Mouse (Mus musculus) lung, embryonic 15.5 days (tissue): Measurements from ENCODE around the gene Sox14. TPM values are rescaled to one million over a fixed set of nuclear protein-coding genes. Genes with fewer than 3 reads are reported as not detected.

Source experiments
- ATAC-seq: fragments of 200-750 bp; cut with Nextera tagmentation; 2 replicates; pipeline ENCODE4 v1.8.0; 2017; ENCODE audit warnings: moderate number of reproducible peaks, borderline replicate concordance; ENCODE audit not compliant: low FRiP score, low TSS enrichment; ENCODE audit errors: extremely low read depth
- H3K27ac ChIP-seq: fragments of 300-500 bp; sonication (generic); 2 replicates; pipeline ENCODE4 v1.5.1; 2015; ENCODE audit warnings: moderate library complexity, mild to moderate bottlenecking, inconsistent platforms
- H3K27me3 ChIP-seq: fragments of 300-500 bp; sonication (generic); 2 replicates; pipeline ENCODE4 v1.6.1; 2015; ENCODE audit warnings: inconsistent platforms
- H3K36me3 ChIP-seq: fragments of 300-500 bp; sonication (generic); 2 replicates; pipeline ENCODE4 v1.6.1; 2015; ENCODE audit warnings: inconsistent platforms
- H3K4me1 ChIP-seq: fragments of 300-500 bp; sonication (generic); 2 replicates; pipeline ENCODE4 v1.6.1; 2015; ENCODE audit warnings: inconsistent platforms
- H3K4me2 ChIP-seq: fragments of 300-500 bp; sonication (generic); 2 replicates; pipeline ENCODE4 v1.6.1; 2015; ENCODE audit warnings: inconsistent platforms, mild to moderate bottlenecking, moderate library complexity
- H3K4me3 ChIP-seq: fragments of 300-500 bp; sonication (generic); 2 replicates; pipeline ENCODE4 v1.5.1; 2015; ENCODE audit warnings: mild to moderate bottlenecking, inconsistent platforms
- H3K9ac ChIP-seq: fragments of 300-500 bp; sonication (generic); 2 replicates; pipeline ENCODE4 v1.6.1; 2015; ENCODE audit warnings: inconsistent platforms
- H3K9me3 ChIP-seq: fragments of 300-500 bp; sonication (generic); 2 replicates; pipeline ENCODE4 v1.6.1; 2016; ENCODE audit warnings: inconsistent platforms
- WGBS: fragments of 180-500 bp; shearing (Covaris S2); methylation state at CpG from one replicate; pipeline ENCODE4 v1.1.7; 2015; 5-methylcytosine and 5-hydroxymethylcytosine counted together
- polyA plus RNA-seq: library from polyadenylated mRNA; unstranded; fragments of >200 nt; fragmentation: Nextera tagmentation; extraction: Ambion mirVana; gene quantifications from 2 replicates; pipeline ENCODE4 v1.2.1, GENCODE M21; 2015

Sox14 gene
- polyA plus RNA-seq, 1 experiment from 2014 or later: not detected

DNA sequence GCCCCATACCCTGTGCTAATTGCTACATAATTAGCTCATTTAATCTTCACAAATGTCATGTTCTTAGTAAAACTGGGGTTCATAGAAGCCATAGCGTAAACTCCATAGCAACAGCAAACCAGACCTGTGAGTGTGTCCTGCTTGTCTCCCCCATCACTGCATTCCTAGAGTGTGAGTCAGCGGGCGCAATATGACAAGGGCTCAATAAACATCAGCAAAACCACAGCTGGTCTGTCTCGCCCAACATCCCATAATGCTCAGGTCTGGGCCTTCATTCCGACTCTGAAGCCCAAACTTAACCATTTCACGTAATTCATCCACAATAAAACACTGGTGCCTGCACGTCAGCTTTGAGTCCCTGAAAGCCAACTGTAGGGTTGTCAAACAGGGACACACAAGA, 37.1 kb downstream of the Sox14 start:
- Histone ChIP-seq H3K4me2 (no peak overlapping the region), H3K27me3 (no peaks in the 10 kb centered on the region), H3K36me3 (no peaks in the 10 kb centered on the region), H3K9me3 (no peaks in the 10 kb centered on the region), H3K9ac (no peak overlapping the region), H3K4me1 (0 out of 2 replicates have a peak, but pooled peaks cover 5% of the 10 kb centered on the region), H3K27ac (no peak overlapping the region), H3K4me3 (no peak overlapping the region)
- 28% methylated on average over 7 of the region's 7 CpGs for WGBS
- peak; percentile 92; the same call in 1 of the 2 replicates for ATAC-seq

DNA sequence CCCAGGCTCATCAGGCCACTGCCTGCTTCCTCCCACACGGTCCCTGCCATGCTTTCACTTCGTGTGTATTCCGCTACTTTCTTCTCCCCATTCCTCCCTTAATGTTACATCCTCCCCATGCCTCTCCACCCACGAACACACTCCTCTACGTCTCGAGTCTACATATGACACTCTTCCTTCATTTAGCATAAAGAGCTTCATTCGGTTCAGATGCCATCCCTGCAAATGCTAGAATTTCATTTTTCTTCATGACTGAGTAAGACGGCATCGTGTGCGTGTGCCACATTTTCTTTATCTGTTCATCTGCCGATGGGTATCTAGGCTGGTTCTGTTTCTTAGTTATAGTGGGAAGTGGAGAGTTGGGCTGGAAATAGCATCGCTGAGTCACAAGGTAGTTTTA, 39.3 kb downstream of the Sox14 start:
- H3K4me2 ChIP-seq: no peak overlapping the region
- H3K9ac ChIP-seq: no peak overlapping the region
- ATAC-seq: no peak
- no peaks in the 10 kb centered on the region for H3K9me3 ChIP-seq
- no peaks in the 10 kb centered on the region for H3K27me3 ChIP-seq
- WGBS: 85% methylated on average over 12 of the region's 12 CpGs
- H3K27ac ChIP-seq: no peak overlapping the region
- 0 out of 2 replicates have a peak, but pooled peaks cover 5% of the 10 kb centered on the region for H3K4me1 ChIP-seq
- no peak overlapping the region for H3K4me3 ChIP-seq
- no peaks in the 10 kb centered on the region for H3K36me3 ChIP-seq

DNA sequence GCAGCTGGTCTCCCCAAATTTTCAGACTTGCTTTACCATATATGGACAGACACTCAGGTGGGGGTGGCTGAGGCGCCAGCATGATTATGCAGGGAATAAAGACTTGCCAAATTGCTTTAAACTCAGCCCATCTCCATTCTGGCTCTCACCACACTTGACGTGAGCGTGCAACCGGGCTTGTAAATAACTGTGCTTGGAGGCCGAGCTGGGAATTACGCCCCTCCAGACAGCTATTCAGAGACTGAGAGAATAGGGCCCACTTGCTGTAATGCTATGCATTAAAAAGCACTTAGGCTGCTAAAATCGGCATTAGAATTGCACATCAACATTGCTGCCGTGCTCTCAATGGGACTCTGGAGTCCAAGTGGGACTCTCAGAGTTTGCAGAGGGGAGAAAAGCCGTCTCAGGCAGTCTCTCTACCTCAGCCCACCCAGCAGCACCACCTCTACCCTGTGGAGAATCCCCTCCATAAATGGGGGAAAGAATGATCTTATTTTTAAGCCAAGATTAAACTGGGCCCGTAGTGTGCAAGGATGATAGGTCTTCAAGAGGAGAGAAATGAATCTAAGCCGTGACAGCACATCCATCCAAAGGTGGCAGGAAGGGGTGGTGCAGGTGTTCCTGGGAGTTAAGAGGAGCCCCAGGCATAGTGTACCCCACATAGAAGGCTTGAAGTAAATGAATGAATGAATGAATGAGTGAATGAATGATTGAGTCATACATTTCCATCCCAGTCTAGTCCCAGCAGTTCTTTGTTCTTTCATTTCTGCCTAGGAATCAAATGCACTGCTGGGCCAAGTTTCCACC, 40.1 kb downstream of the Sox14 start:
- WGBS: 74% methylated on average over 11 of the region's 11 CpGs
- no peaks in the 10 kb centered on the region for H3K9me3 ChIP-seq
- no peak for ATAC-seq
- H3K4me1 ChIP-seq: 0 out of 2 replicates have a peak, but pooled peaks cover 5% of the 10 kb centered on the region
- H3K27me3 ChIP-seq: no peaks in the 10 kb centered on the region
- no peak overlapping the region for H3K9ac ChIP-seq
- H3K27ac ChIP-seq: no peak overlapping the region
- no peak overlapping the region for H3K4me2 ChIP-seq
- no peaks in the 10 kb centered on the region for H3K36me3 ChIP-seq
- no peak overlapping the region for H3K4me3 ChIP-seq

Other genes starting within 250 kb of the Sox14 start
- 32.7 and 33.8 TPM in 2 replicates for gene Dzip1l, start 246.7 kb downstream of the Sox14 start, polyA plus RNA-seq
- gene Cldn18, start 158.9 kb downstream of the Sox14 start, polyA plus RNA-seq: 311 and 329 TPM in 2 replicates